13 mouse cellular contexts compared by ENCODE assay signal in the genomic region with DNA sequence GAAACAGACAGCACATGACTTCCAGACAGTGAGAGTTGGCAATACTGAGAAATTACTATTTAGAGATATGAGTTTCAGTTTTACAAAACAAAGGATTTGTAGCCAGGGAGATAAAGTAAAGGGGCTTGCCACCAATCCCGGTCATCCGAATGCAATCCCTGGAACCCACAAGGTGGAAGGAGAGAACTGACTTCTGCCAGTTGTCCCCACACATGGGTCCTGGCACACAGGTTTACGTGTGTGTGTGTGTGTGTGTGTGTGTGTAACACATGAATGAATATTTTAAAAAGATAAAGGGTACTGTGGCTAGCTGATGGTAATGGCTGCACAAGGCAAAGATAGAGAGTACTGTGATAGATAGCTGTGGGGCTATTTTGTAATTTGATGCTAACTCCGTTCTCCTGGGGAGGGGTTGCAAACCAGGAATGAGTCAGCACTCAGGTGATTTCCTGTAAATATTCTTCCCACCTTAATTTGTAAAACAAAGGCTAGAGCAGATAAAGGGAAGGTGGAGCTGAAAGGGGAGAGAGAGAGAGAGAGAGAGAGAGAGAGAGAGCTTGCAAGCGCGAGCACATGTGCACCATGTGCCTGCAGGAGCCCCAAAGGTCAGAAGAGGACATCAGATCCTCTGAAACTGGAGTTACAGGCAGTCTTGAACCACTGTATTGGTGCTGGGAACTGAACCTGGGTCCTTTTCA.
DNase-seq lines count a peak whose midpoint lies in the region; ATAC-seq lines count a peak whose summit lies in the region.
"Had no signal": no experiment of that assay in that cellular context is flagged by ENCODE, and none has a peak within 500 bp of the region (broad histone marks: within the 10 kb centered on the region; RNA-seq: fewer than 3 reads in every experiment).

No protein-coding gene starts in this region.

- peak; percentile 40; the same call in 1 of the 2 replicates for ATAC-seq in hindbrain, embryonic 13.5 days (ENCODE audit: low FRiP score)
- ATAC-seq in hindbrain, embryonic 16.5 days: no peak
- ATAC-seq in neural tube, embryonic 13.5 days (ENCODE audit: low read depth): 0 out of 2 replicates have a peak, but pooled peaks have one; percentile 13
- ATAC-seq: inflammation-experienced regulatory T-cells, adult 6 months had no signal

- no peaks in the 10 kb centered on the region for H3K27me3 ChIP-seq in hindbrain, embryonic 13.5 days
- no peaks in the 10 kb centered on the region for H3K27me3 ChIP-seq in hindbrain, embryonic 16.5 days (replicated peaks; ENCODE audit: control insufficient read depth, insufficient read depth, low read length)
- peaks cover 3% of the 10 kb centered on the region; the same call in 1 of the 2 replicates for H3K27me3 ChIP-seq in neural tube, embryonic 13.5 days
- H3K27me3 ChIP-seq: heart, embryonic 12.5 days; liver, embryonic 15.5 days; midbrain, embryonic 12.5 days had no signal

- H3K4me1 ChIP-seq in hindbrain, embryonic 13.5 days (replicated peaks): peaks cover 15% of the 10 kb centered on the region
- H3K4me1 ChIP-seq in hindbrain, embryonic 16.5 days (ENCODE audit: control insufficient read depth, insufficient read depth, low read depth, low read length): peaks cover 3% of the 10 kb centered on the region
- H3K4me1 ChIP-seq in neural tube, embryonic 13.5 days (replicated peaks): peaks cover 14% of the 10 kb centered on the region
- H3K4me1 ChIP-seq: embryonic facial prominence, embryonic 15.5 days; heart, embryonic 12.5 days; liver, embryonic 15.5 days had no signal

- H3K9me3 ChIP-seq in hindbrain, embryonic 13.5 days: no peaks in the 10 kb centered on the region
- no peaks in the 10 kb centered on the region for H3K9me3 ChIP-seq in hindbrain, embryonic 16.5 days (ENCODE audit: control insufficient read depth, low read length)
- H3K9me3 ChIP-seq in neural tube, embryonic 13.5 days: no peaks in the 10 kb centered on the region
- H3K9me3 ChIP-seq: embryonic facial prominence, embryonic 15.5 days; liver, embryonic 15.5 days had no signal

- no peak overlapping the region for H3K9ac ChIP-seq in hindbrain, embryonic 13.5 days
- no peak overlapping the region for H3K9ac ChIP-seq in hindbrain, embryonic 16.5 days (ENCODE audit: low read depth, low read length)
- H3K9ac ChIP-seq in neural tube, embryonic 13.5 days: no peak overlapping the region
- H3K9ac ChIP-seq: embryonic facial prominence, embryonic 15.5 days; heart, embryonic 12.5 days; liver, embryonic 15.5 days; midbrain, embryonic 12.5 days had no signal

- DNase-seq in ES-CJ7 (ENCODE audit: low read depth, low spot score) (peak; percentile 93), R1 (ENCODE audit: low read depth, low spot score) (peak; percentile 93)
- DNase-seq in frontal cortex, adult 2 months (ENCODE audit: extremely low spot score in 1 of 2, low spot score in 1 of 2): no peak
- no peak for DNase-seq in urinary bladder, postnatal 36 days (ENCODE audit: low spot score in 2 of 2)

- H3K4me2 ChIP-seq in hindbrain, embryonic 13.5 days: no peak overlapping the region
- H3K4me2 ChIP-seq in hindbrain, embryonic 16.5 days (ENCODE audit: low read length): no peak overlapping the region
- H3K4me2 ChIP-seq in neural tube, embryonic 13.5 days: no peak overlapping the region
- H3K4me2 ChIP-seq: embryonic facial prominence, embryonic 15.5 days; heart, embryonic 12.5 days; liver, embryonic 15.5 days had no signal

- 65% methylated on average over 6 of the region's 6 CpGs for whole genome bisulfite sequencing in hindbrain, embryonic 13.5 days
- 58% methylated on average over 6 of the region's 6 CpGs for WGBS in hindbrain, embryonic 16.5 days
- WGBS in neural tube, embryonic 13.5 days: 59% methylated on average over 6 of the region's 6 CpGs

- H3K4me3 ChIP-seq in hindbrain, embryonic 13.5 days: no peak overlapping the region
- no peak overlapping the region for H3K4me3 ChIP-seq in hindbrain, embryonic 16.5 days (ENCODE audit: low read length)
- H3K4me3 ChIP-seq in neural tube, embryonic 13.5 days: no peak overlapping the region
- H3K4me3 ChIP-seq: embryonic facial prominence, embryonic 15.5 days; heart, embryonic 12.5 days; liver, embryonic 15.5 days; midbrain, embryonic 12.5 days had no signal

- H3K27ac ChIP-seq in hindbrain, embryonic 13.5 days: no peak overlapping the region
- H3K27ac ChIP-seq in hindbrain, embryonic 16.5 days (ENCODE audit: low read depth, low read length): no peak overlapping the region
- H3K27ac ChIP-seq in neural tube, embryonic 13.5 days (replicated peaks): peak overlapping the region; percentile 13; the same call in 1 of the 2 replicates
- H3K27ac ChIP-seq: embryonic facial prominence, embryonic 15.5 days; liver, embryonic 15.5 days; macrophage had no signal

- no peaks in the 10 kb centered on the region for H3K36me3 ChIP-seq in hindbrain, embryonic 13.5 days
- no peaks in the 10 kb centered on the region for H3K36me3 ChIP-seq in hindbrain, embryonic 16.5 days (ENCODE audit: control insufficient read depth, insufficient read depth, low read length)
- H3K36me3 ChIP-seq in neural tube, embryonic 13.5 days: no peaks in the 10 kb centered on the region
- H3K36me3 ChIP-seq: embryonic facial prominence, embryonic 15.5 days; heart, embryonic 12.5 days; liver, embryonic 15.5 days; midbrain, embryonic 12.5 days had no signal

Comparison
In these comparisons a context has a peak if more than half of its experiments do, and no peak if none do; other contexts are left out.
1. DNase-seq: peak in ES-CJ7 (single experiment) and R1 (single experiment); none in frontal cortex, adult 2 months (0 of 2) and urinary bladder, postnatal 36 days (0 of 2).